Mouse (Mus musculus) cerebellum, postnatal 14 days (tissue): ENCODE results near the gene Scgb1b30.
"Not testable (repeated sequence)": the region's sequence is repeated elsewhere in the genome, so short reads cannot be mapped to it uniquely, and the experiment has no call there.

ENCODE experiments used
- DNase-seq, 2 experiments: peaks; one replicate each; pipeline ENCODE4 v3.0.0; 2021; ENCODE audit warnings: mixed read lengths in 2 of 2

The Scgb1b30 gene

DNA sequence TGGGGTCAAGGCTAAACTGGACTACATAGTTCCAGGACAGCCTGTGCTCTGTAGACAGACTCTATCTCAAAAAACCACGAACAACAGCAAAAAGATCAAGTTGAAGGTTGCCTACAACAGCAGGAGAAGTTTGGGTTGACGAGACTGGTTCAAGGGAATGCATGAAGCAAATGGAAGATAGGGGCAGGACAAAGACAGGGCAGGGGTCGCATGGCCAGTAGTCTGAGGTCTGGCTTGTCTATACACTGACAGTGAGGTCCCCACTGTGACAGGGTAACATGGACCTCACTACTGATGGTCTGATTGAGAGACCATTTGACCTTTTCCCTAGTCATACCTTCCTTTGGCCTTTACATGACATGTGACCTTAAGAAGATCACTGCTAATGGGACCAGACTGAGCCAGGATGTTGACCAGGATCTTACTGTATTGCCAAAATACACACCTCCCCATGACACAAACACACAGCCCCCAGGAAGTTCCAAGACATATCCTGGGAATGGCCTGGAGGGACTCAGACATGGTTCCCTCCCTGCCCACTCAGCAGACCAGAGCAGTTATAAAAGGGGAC is at the start of gene Scgb1b30:
Gene Scgb1b30 (plus strand): TSS at position 521 of the 571 bp plus-strand sequence.
- no peak for DNase-seq

GRCm38 (mm10) chr7:34068132-34068531 is 27.1 kb upstream of the Scgb1b30 start:
- not testable (repeated sequence) for DNase-seq

DNA sequence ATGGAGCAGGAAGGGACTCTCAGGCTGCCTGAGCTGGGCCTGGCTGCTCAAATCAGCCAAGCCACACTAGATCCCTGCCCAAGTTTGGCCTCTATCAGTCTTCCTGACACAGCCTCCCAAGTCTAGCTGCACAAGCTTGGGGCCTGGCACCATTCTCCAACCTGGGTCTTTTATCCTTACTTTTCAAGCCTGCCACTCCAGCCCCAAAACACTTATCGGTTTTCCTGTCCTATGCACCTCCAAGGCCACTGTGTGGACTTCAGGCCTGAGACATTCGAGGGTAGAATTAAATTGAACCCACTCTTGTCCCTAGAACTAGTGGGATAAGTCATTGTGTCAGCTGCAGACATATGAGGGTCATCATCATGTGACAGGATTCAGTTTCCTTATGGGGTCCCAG is 4.8 kb downstream of the Scgb1b30 start:
- no peak for DNase-seq

- DNase-seq = no peak
These were observed 6.0 kb downstream of the Scgb1b30 start for GRCm38 (mm10) chr7:34101276-34101675.

DNA sequence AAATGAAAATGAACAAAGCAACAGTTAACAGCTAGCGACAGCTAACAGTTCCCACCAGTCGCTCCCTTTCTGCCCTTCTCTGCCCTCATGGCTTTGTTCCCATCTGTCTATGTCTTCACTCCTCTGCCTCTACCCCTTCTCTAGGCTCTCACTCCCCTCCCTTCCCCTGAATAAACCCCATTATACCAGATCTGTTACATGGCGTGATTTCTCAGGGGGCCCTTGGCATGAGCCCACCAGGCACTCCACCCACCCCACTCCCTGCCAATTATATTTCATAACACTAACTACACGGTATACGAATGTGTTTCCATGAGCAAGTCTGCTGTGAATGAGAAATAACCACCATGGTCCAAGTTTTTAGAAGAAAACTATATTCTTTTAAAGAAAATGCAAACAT is 14.0 kb downstream of the Scgb1b30 start:
- DNase-seq = no peak

GRCm38 (mm10) chr7:34116601-34117000 is 21.4 kb downstream of the Scgb1b30 start:
- peak; percentile 18 to 25 for DNase-seq

GRCm38 (mm10) chr7:34120636-34121035 is 25.4 kb downstream of the Scgb1b30 start:
- not testable (repeated sequence) for DNase-seq

GRCm38 (mm10) chr7:34122987-34123720 is 27.9 kb downstream of the Scgb1b30 start:
- peak; percentile 30 to 32 for DNase-seq

GRCm38 (mm10) chr7:34125346-34125745 is 30.1 kb downstream of the Scgb1b30 start:
- no peak for DNase-seq

- no peak for DNase-seq
These were observed 31.1 kb downstream of the Scgb1b30 start for GRCm38 (mm10) chr7:34126291-34126690.

DNA sequence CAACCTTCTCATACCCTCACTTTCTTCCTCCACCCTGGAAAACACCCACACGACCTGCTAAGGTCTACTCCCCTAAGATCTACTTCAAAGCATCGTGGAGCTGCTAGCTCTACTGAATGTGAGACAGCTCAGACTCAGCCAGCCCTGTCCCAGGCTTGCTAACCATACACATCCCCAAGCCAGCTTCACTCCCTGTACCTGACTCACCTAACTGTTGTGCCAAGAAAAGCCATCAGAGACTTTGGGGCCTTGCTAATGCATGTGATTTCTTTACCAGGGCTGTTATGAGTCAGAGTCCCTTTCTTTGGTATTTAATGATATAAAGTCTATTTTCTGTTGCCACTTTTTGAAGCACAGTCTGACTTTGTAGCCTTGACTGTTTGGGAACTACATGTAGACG is 35.9 kb downstream of the Scgb1b30 start:
- DNase-seq = no peak

DNA sequence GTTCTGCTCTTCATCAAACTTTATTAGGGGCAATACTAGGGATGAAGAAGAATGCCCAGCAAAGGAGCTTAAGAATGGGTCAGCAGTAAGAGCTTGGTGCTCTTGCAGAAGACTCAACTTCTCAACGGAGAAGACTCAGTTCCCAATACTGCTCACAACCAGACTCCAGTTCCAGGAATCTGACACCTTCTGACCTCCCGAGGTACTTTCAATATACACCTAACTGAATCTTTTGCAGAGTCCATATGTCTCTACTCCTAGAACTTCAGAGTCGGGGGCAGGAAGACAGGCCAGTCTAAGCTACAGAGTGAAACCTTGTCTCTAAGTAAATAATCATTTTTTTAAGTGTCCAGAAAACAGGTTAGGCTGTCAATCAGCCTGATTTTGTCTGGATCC is 36.7 kb downstream of the Scgb1b30 start:
- DNase-seq = no peak

DNA sequence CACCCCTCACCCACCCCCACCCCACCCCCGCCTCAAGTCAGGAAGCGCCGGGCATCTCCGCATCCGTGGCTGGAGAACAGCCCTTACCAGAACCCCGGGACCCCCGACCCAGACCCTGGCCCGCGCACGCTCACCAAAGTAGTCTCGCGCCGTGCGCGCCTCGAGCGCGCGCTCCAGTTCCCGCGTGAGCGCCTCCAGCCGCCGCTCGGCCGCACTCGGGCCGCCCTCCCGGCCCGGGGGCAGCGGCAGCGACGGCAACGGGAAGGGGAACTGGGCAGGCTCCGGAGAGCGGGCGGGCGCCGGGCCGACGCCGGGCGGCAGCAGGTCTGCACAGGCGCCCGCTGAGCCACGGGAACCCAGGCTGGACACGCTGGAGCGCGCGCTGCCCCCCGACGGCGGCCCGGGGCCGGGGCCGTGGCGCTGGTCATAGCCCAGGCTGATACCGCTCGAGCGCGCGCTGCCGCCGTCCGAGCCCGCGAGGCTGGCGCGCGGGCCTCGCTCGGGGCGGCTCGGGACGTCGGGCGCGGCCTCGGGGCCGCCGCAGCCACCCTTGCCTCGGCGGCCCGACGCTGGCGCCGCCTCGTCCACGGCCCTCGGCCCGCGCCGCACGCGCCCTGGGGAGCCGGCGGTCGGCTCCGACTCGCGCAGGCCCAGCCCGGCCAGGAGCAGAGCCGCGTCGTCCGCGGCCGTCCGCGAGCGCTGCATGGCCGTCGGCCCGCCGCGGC is 37.3 kb downstream of the Scgb1b30 start:
- DNase-seq = peak; percentile 45 to 63

GRCm38 (mm10) chr7:34133117-34133762 is 38.0 kb downstream of the Scgb1b30 start, which contains the start of gene Wtip:
Wtip (minus strand) TSS chr7:34133268.
- DNase-seq = peak; percentile 74 to 85

DNA sequence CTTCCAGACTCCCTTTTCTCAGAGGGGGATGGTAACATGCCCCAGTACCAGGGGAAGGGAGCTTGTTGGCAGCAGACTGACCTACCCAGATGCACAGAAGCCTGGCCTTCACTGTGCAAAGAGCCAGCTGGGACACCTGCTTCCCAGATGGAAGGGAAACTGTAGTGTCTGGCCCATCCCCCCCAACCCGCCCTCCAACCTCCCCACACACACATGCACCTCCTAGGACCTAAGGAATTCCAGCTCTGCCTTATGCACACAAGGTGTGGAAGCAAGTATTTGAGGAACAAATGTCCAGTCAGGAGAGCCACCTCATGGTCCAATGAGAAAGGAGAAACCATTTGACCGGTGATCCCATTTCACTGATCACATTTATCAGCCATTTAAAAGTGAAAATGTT is 39.1 kb downstream of the Scgb1b30 start:
- DNase-seq = no peak

DNA sequence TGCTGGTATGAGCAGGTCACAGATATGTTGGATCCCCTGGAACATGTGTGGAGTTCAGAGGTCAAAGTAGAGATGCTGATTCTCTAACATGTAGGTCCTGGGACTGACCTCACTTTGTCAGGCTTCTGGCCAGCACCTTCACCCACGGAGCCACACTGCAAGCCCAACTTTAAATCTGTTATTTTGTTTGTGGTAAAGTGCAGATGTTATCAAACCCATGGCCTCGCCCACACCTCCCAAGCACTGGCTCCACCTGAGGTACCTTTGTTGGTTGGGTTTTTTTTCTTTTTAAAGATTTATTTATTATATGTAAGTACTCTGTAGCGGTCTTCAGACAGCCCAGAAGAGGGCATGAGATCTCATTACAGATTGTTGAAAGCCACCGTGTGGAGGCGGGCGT is 44.3 kb downstream of the Scgb1b30 start:
- no peak for DNase-seq

DNA sequence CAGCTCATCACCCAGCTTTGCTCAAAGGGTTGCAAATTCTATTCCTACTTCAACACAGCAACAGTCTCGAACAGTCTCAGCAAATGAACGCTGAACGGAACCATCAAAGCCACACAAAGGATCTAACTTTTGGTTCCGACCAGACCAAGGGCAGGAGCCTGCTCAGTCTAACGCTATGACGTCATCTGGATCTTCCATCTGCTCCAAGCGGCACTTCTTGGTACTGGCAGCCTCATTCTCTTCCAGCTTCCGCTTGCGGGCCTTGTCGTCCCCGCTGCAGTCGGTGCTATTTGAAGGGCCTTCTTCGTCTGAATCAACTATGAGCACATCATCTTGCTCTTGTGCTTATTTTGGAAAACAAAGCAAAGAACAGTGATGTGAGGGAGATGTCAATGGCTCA is 45.9 kb downstream of the Scgb1b30 start:
- DNase-seq = no peak

- no peak for DNase-seq
These were observed 52.0 kb downstream of the Scgb1b30 start for GRCm38 (mm10) chr7:34147193-34147592.
